Mouse (Mus musculus) hindbrain, embryonic 12.5 days (tissue): Measurements from ENCODE around the gene Npb. TPM values are rescaled to one million over a fixed set of nuclear protein-coding genes. Genes with fewer than 3 reads are reported as not detected.
A peak's percentile ranks its signal among the peaks of the same experiment; 100 is the strongest.
"Not testable (repeated sequence)": the region's sequence is repeated elsewhere in the genome, so short reads cannot be mapped to it uniquely, and the experiment has no call there.

ENCODE experiments used
- ATAC-seq: fragments of 200-750 bp; cut with Nextera tagmentation; 2 replicates; pipeline ENCODE4 v1.8.0; 2017; ENCODE audit warnings: moderate TSS enrichment; ENCODE audit not compliant: low FRiP score
- H3K27ac ChIP-seq: fragments of 300-500 bp; sonication (generic); 2 replicates; pipeline ENCODE4 v1.5.1; 2016; ENCODE audit warnings: mild to moderate bottlenecking
- H3K27me3 ChIP-seq: fragments of 300-500 bp; sonication (generic); 2 replicates; pipeline ENCODE4 v1.6.1; 2016; ENCODE audit warnings: mild to moderate bottlenecking
- H3K36me3 ChIP-seq: fragments of 300-500 bp; sonication (generic); 2 replicates; pipeline ENCODE4 v1.6.1; 2016; ENCODE audit warnings: mild to moderate bottlenecking
- H3K4me1 ChIP-seq: fragments of 300-500 bp; sonication (generic); 2 replicates; pipeline ENCODE4 v1.6.1; 2016
- H3K4me2 ChIP-seq: fragments of 300-500 bp; sonication (generic); replicated peaks from 2 replicates; pipeline ENCODE4 v1.6.1; 2016; ENCODE audit warnings: mild to moderate bottlenecking
- H3K4me3 ChIP-seq: fragments of 300-500 bp; sonication (generic); 2 replicates; pipeline ENCODE4 v1.5.1; 2016; ENCODE audit warnings: mild to moderate bottlenecking
- H3K9ac ChIP-seq: fragments of 300-500 bp; sonication (generic); 2 replicates; pipeline ENCODE4 v1.6.1; 2016; ENCODE audit warnings: mild to moderate bottlenecking, moderate library complexity
- H3K9me3 ChIP-seq: fragments of 300-500 bp; sonication (generic); replicated peaks from 2 replicates; pipeline ENCODE4 v1.6.1; 2016; ENCODE audit warnings: mild to moderate bottlenecking
- WGBS: fragments of 180-500 bp; shearing (Covaris S2); methylation state at CpG from one replicate; pipeline ENCODE4 v1.1.7; 2016; 5-methylcytosine and 5-hydroxymethylcytosine counted together
- polyA plus RNA-seq: library from polyadenylated mRNA; unstranded; fragments of >200 nt; fragmentation: Nextera tagmentation; extraction: Ambion mirVana; gene quantifications from 2 replicates; pipeline ENCODE4 v1.2.1, GENCODE M21; 2016

The Npb gene
- polyA plus RNA-seq, 1 experiment from 2014 or later = 1.0 TPM

- 71% methylated on average over 8 of the region's 8 CpGs for WGBS
These were observed 25.9 kb upstream of the Npb start for GRCm38 (mm10) chr11:120582268-120582981.

GRCm38 (mm10) chr11:120582982-120583293 is 25.3 kb upstream of the Npb start:
- not testable (repeated sequence) for H3K9me3 ChIP-seq, H3K4me3 ChIP-seq, ATAC-seq, H3K4me2 ChIP-seq, H3K27me3 ChIP-seq, H3K27ac ChIP-seq, H3K9ac ChIP-seq
- Histone ChIP-seq H3K36me3 (peaks cover 57% of the 10 kb centered on the region), H3K4me1 (peaks cover 28% of the 10 kb centered on the region)
- WGBS = 93% methylated on average over 2 of the region's 2 CpGs

More at GRCm38 (mm10) chr11:120582268-120582981, 25.9 kb upstream of the Npb start:
- no peaks in the 10 kb centered on the region for H3K27me3 ChIP-seq
- H3K4me2 ChIP-seq = peak overlapping the region; percentile 90
- H3K9me3 ChIP-seq = no peaks in the 10 kb centered on the region; the same call in 1 of the 2 replicates
- peak overlapping the region; percentile 98 for H3K9ac ChIP-seq
- peak overlapping the region; percentile 91 for H3K4me3 ChIP-seq
- peak overlapping the region; percentile 93 for H3K27ac ChIP-seq
- H3K36me3 ChIP-seq = peaks cover 57% of the 10 kb centered on the region
- peaks cover 28% of the 10 kb centered on the region for H3K4me1 ChIP-seq
- ATAC-seq = 0 out of 2 replicates have a peak, but pooled peaks have one; percentile 5

DNA sequence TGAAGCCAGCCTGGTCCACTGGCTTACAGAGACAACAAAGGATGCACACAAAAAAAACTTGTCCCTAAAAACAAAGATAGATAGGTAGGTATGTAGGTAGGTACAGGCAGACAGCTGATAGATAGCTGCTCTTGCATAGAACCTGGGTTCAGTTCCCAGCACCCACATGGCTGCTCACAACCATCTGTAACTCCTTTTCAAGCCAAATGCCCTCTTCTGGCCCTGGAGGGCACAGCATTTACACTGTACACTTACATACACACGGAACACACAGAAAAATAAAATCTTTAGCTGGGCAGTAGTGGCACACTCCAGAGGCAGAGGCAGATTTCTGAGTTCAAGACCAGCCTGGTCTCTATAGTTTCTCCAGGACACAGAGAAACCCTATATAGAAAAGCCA is 24.3 kb upstream of the Npb start:
- ATAC-seq = no peak
- peaks cover 55% of the 10 kb centered on the region for H3K36me3 ChIP-seq

DNA sequence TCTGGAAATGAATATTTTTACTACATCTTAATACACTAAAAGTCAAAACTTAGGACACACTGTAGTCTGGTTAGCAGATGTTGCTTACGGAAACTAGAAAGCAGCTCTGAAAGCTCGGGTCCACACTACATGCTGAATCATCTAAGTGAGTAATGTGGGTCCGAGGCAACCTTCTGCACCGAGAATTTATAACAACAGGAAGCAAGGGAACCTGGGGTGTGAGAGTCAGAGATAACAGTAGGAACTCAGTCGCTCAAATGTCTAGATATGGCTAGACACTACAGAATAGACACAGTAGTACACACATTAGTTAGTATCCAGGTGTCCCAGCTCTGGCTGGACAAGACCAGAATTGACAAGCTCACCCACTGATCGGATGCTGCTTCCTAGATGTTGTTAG is 19.7 kb upstream of the Npb start:
- 97% methylated on average over 6 of the region's 6 CpGs for whole genome bisulfite sequencing

More for the DNA sequence above, 24.3 kb upstream of the Npb start:
- no peak overlapping the region for H3K4me3 ChIP-seq
- H3K4me2 ChIP-seq = no peak overlapping the region
- WGBS = 89% methylated on average over 1 of the region's 1 CpGs
- H3K27me3 ChIP-seq = no peaks in the 10 kb centered on the region
- H3K4me1 ChIP-seq = peaks cover 25% of the 10 kb centered on the region
- H3K9ac ChIP-seq = no peak overlapping the region
- H3K9me3 ChIP-seq = no peaks in the 10 kb centered on the region; the same call in 1 of the 2 replicates
- H3K27ac ChIP-seq = no peak overlapping the region

DNA sequence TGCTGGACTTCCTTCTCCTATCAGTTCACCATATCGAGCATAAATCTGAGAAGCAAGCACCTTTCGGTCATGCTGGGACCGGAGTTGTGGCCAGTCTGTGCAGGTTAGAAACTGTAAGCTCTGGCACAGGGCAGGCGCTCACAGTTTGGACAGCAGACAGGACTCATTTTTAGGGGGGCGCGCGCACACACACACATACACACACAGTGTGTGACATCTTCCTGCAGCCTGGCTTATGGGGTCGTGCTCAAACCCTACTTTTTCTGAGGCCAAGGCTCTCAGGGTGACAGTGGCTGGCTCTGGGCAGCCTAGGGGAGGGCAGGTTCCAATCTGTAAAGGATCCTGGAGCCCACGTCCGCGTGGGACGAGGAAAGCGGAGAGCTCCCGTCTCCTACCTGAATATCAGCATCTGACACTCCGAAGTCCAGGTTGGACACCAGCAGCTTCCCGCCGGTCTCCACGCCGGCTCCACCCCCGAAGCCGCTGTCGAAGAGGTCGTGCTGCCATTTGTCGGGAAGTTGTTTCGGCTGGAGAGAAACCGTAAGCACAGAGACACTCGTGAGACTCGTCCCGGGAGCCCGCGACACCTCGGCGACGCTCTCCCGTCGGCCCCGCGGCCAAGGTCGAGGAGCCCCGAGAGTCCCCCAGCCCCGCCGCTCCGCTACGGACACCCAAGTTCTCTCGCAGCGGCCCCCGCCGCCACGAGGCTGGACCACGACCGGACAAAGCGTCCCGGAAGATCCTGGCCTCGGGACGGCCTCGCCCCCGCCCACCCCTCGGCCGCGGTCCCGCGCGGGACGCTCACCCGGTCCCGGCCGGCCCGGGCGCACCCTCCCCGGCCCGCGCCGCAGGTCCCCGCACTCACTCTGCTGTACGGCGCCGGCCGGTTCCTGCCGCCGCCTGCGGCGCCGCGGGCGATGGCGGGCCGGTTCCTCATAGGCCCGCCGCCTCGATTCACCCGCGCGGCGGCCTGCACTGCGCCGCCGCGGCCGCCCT is 10.7 kb upstream of the Npb start:
- WGBS = 4% methylated on average over 96 of the region's 99 CpGs

More for the DNA sequence above, 19.7 kb upstream of the Npb start:
- Histone ChIP-seq H3K9ac (no peak overlapping the region), H3K4me1 (no peaks in the 10 kb centered on the region), H3K36me3 (peaks cover 84% of the 10 kb centered on the region), H3K9me3 (no peaks in the 10 kb centered on the region; the same call in 1 of the 2 replicates), H3K27ac (no peak overlapping the region), H3K4me3 (no peak overlapping the region), H3K4me2 (no peak overlapping the region), H3K27me3 (no peaks in the 10 kb centered on the region)
- no peak for ATAC-seq

GRCm38 (mm10) chr11:120598283-120598989 is 9.8 kb upstream of the Npb start, which contains the start of the genes Alyref and Anapc11:
Gene Alyref (minus strand): TSS chr11:120598365.
Gene Anapc11 (plus strand): TSS chr11:120598421.
- Histone ChIP-seq H3K27me3 (no peaks in the 10 kb centered on the region), H3K4me1 (peaks cover 21% of the 10 kb centered on the region), H3K9me3 (no peaks in the 10 kb centered on the region), H3K27ac (peak within 1 kb of the TSS; percentile 91), H3K9ac (peak within 1 kb of the TSS; percentile 93), H3K4me2 (peak within 1 kb of the TSS; percentile 96), H3K36me3 (peaks cover 52% of the 10 kb centered on the region), H3K4me3 (peak within 1 kb of the TSS; percentile 83)
- ATAC-seq = peak; percentile 97
- under 1% methylated on average over 88 of the region's 88 CpGs for WGBS

More for the DNA sequence above, 10.7 kb upstream of the Npb start:
- H3K4me3 ChIP-seq = peak overlapping the region; percentile 83
- H3K9ac ChIP-seq = peak overlapping the region; percentile 93
- H3K27ac ChIP-seq = peak overlapping the region; percentile 91
- peaks cover 21% of the 10 kb centered on the region for H3K4me1 ChIP-seq
- ATAC-seq = peak; percentile 81
- H3K4me2 ChIP-seq = peak overlapping the region; percentile 96
- no peaks in the 10 kb centered on the region for H3K27me3 ChIP-seq
- no peaks in the 10 kb centered on the region for H3K9me3 ChIP-seq
- peaks cover 52% of the 10 kb centered on the region for H3K36me3 ChIP-seq

DNA sequence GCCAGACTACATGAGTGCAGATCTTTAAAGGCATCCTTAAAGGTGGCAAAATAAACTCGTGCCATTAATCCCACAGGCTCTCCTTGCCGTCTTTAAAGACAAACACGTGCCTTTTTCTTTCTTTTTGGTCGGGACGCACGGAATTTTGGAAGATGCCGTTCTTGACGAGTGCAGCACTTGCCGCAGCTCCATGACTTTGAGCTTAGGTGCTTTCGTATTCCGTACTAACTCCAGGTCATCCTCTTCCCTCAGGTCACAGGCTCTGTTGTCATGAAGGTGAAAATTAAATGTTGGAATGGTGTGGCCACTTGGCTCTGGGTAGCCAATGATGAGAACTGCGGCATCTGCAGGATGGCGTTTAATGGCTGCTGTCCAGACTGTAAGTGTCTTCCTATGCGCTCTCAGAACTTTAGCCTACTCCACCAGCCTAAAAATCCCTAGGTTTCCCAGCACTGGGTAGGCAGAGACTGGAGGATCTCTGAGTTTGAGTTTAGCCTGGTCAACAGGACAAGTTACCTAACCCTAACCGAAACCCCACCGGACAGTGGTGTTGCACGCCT is 9.2 kb upstream of the Npb start:
- Histone ChIP-seq H3K4me2 (peak overlapping the region; percentile 96), H3K36me3 (peaks cover 52% of the 10 kb centered on the region), H3K4me1 (peaks cover 21% of the 10 kb centered on the region), H3K27ac (peak overlapping the region; percentile 91), H3K9ac (peak overlapping the region; percentile 93), H3K9me3 (no peaks in the 10 kb centered on the region), H3K4me3 (peak overlapping the region; percentile 83), H3K27me3 (no peaks in the 10 kb centered on the region)
- ATAC-seq = no peak
- WGBS = 44% methylated on average over 17 of the region's 17 CpGs

- Histone ChIP-seq H3K9me3 (no peaks in the 10 kb centered on the region), H3K27ac (no peak overlapping the region), H3K4me2 (no peak overlapping the region), H3K4me3 (no peak overlapping the region), H3K4me1 (peaks cover 21% of the 10 kb centered on the region), H3K9ac (no peak overlapping the region), H3K27me3 (no peaks in the 10 kb centered on the region), H3K36me3 (peaks cover 55% of the 10 kb centered on the region)
- ATAC-seq = no peak
- 98% methylated on average over 3 of the region's 3 CpGs for WGBS
These were observed 7.6 kb upstream of the Npb start for GRCm38 (mm10) chr11:120600716-120601115.

DNA sequence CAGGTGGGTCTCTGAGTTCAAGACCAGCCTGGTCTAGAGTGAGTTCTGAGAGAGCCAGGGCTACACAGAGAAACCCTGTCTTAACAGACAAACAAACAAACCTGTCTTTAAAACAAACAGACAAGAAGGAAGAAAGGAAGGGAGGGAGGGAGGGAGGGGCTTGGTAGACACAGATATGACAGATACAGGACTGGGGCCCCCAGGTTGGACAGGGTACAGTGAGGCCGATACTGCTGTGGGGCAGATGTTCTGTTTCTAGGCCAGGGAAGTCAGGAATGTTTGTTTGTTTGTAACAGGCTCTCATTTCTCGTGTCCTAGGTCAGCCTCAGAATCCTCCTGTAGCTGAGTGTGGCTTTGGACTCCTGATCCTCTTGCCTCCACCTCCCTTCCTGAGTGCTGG is 4.7 kb upstream of the Npb start:
- no peak overlapping the region for H3K27ac ChIP-seq
- WGBS = 88% methylated on average over 2 of the region's 2 CpGs
- H3K36me3 ChIP-seq = peaks cover 60% of the 10 kb centered on the region
- no peak overlapping the region for H3K4me3 ChIP-seq
- H3K4me2 ChIP-seq = no peak overlapping the region
- no peaks in the 10 kb centered on the region for H3K9me3 ChIP-seq
- peaks cover 12% of the 10 kb centered on the region for H3K27me3 ChIP-seq
- H3K4me1 ChIP-seq = peaks cover 13% of the 10 kb centered on the region
- no peak overlapping the region for H3K9ac ChIP-seq
- no peak for ATAC-seq

DNA sequence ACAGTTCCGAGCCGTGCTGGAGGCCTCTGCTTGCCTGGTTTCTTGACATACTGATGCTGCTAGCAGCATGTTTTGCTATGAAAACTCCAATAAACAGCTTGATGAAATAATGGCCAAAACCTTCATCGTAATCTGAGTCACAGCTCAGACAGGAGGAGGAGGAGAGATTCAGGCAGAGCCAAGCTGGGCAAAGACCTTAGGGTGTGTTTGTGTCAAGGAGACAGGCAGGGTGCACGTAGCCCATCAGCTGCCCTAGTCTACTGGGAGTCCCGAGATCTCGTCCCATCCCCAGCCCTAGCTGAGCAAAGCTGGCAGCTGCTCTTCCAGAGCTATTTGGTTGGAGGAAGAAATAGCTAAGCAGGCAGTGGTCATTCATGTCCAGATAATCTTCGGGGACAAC is 2.6 kb upstream of the Npb start:
- Histone ChIP-seq H3K27me3 (peaks cover 26% of the 10 kb centered on the region), H3K4me1 (peaks cover 9% of the 10 kb centered on the region), H3K4me2 (no peak overlapping the region), H3K9me3 (no peaks in the 10 kb centered on the region), H3K27ac (no peak overlapping the region), H3K9ac (no peak overlapping the region), H3K36me3 (peaks cover 71% of the 10 kb centered on the region), H3K4me3 (no peak overlapping the region)
- 92% methylated on average over 7 of the region's 7 CpGs for WGBS
- no peak for ATAC-seq

DNA sequence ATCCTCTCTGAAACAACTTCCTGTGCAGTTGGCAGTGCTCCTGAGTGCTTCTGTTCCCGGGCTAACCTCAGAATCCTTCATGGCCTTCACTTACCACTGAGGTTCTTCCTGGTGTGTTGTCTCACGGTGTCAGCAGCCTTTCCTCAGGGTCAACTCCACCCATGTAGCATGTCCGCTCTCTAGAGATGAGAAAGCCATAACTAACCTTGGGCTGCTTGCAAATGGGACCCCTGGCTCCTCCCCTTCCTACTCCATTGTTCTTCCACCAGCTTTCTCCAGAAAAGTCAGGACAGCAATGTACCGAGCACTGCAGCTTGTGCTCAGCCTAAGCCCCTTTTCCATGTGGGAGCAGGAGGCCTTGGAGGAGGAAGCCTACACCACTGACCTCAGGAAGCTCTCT is 1.5 kb upstream of the Npb start:
- WGBS = 83% methylated on average over 4 of the region's 4 CpGs
- Histone ChIP-seq H3K4me3 (no peak overlapping the region), H3K27me3 (peaks cover 26% of the 10 kb centered on the region)

More for the DNA sequence above, 1.5 kb upstream of the Npb start:
- H3K36me3 ChIP-seq = peaks cover 76% of the 10 kb centered on the region
- ATAC-seq = no peak
- no peak overlapping the region for H3K4me2 ChIP-seq
- H3K27ac ChIP-seq = no peak overlapping the region
- no peak overlapping the region for H3K9ac ChIP-seq
- H3K4me1 ChIP-seq = peaks cover 9% of the 10 kb centered on the region
- H3K9me3 ChIP-seq = no peaks in the 10 kb centered on the region
